Mouse (Mus musculus): ENCODE data around the gene Ptprg. TPM values are rescaled to one million over a fixed set of nuclear protein-coding genes. Genes with fewer than 3 reads are reported as not detected.

The Ptprg gene
- polyA plus RNA-seq, 1 experiment from 2014 or later: 50.1 TPM

DNA sequence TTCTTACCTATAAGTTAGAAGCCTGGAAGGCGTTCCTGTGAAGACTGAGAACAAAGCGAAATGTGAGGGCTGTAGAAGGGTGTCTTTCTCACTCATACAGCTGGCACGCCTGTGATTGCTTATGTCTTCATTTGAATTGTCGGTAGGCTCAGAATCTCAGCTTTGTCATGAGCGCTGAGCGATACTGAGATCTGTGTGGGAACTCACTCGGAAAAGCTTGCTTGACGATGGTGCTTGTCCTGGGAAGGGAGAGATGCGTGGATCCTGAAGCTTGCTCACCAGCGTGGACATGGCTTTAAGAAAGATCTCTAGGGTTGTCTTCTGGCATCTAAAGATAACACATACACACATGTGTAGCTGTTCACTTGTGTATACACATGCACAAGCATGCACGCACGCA lies 516.4 kb downstream of the Ptprg start:
- no peaks in the 10 kb centered on the region for H3K27me3 ChIP-seq (ENCODE audit: control insufficient read depth, insufficient read depth, low read length)
- 73% methylated on average over 12 of the region's 12 CpGs for WGBS
- no peaks in the 10 kb centered on the region for H3K36me3 ChIP-seq (ENCODE audit: control insufficient read depth, insufficient read depth, low read length)
- H3K4me3 ChIP-seq (replicated peaks; ENCODE audit: low read depth, low read length): no peak overlapping the region
- H3K9ac ChIP-seq (replicated peaks; ENCODE audit: low read length): no peak overlapping the region
- H3K9me3 ChIP-seq (ENCODE audit: control insufficient read depth, low read length): no peaks in the 10 kb centered on the region
- DNase-seq (no peak), ATAC-seq (ENCODE audit: low FRiP score, low TSS enrichment) (no peak)
- H3K4me2 ChIP-seq (ENCODE audit: low read length): no peak overlapping the region
- no peak overlapping the region for H3K27ac ChIP-seq (replicated peaks; ENCODE audit: low read depth, low read length)
- no peaks in the 10 kb centered on the region for H3K4me1 ChIP-seq (ENCODE audit: control insufficient read depth, insufficient read depth, low read length)

DNA sequence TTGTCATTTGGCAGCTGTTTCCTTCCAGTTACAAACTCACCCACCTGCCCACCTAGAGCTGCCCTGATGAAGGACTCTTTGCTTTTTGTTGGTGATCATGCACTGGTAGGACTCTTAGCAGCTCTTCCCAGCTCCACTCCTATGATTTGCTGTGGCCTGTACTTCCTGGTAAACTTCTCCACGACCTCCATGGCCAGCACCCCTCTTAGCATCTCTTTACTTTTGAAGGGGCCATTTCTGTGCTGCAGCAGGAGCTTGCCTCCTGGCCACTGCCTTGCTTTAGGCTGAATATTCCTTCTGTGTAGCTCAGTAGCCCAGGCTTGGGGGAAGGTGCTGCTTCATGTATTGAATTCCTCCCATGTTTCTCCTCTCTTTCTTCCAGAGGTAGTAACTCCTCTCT lies 517.0 kb downstream of the Ptprg start:
- Histone ChIP-seq H3K4me1 (ENCODE audit: control insufficient read depth, insufficient read depth, low read length) (no peaks in the 10 kb centered on the region), H3K9ac (replicated peaks; ENCODE audit: low read length) (no peak overlapping the region), H3K36me3 (ENCODE audit: control insufficient read depth, insufficient read depth, low read length) (no peaks in the 10 kb centered on the region), H3K4me2 (ENCODE audit: low read length) (no peak overlapping the region), H3K9me3 (ENCODE audit: control insufficient read depth, low read length) (no peaks in the 10 kb centered on the region), H3K27ac (replicated peaks; ENCODE audit: low read depth, low read length) (no peak overlapping the region), H3K27me3 (ENCODE audit: control insufficient read depth, insufficient read depth, low read length) (no peaks in the 10 kb centered on the region), H3K4me3 (replicated peaks; ENCODE audit: low read depth, low read length) (no peak overlapping the region)
- 78% methylated on average over 1 of the region's 1 CpGs for WGBS
- no peak for ATAC-seq (ENCODE audit: low FRiP score, low TSS enrichment)
- DNase-seq: no peak

DNA sequence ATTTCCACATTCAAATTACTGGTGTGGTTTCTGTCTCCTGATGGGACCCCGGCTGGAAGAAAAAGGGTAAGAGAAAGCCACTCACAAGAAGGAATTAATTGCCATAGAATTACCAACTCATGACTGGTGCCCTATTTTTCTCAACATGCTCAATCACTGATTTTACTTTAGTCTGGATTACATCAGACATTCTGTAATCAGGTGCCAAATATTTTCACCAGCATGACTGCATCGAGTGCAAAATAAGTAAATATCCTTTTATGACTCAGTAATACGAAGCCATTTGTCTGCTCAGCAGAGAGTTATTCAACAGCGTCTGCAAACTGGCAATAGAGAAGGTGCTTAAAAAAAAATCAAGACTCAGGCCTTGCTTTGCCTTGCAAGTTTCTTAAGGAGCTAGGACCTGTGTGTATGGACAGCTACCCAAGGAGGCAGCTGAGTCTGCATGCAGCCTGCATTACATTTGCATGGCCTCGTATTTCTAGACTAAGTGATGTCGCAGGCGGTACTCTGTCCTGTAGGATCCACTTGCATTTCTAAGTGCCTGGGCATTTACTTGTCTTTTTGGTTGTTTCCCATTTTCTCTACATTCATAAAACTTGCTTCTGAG lies 517.6 kb downstream of the Ptprg start:
- Histone ChIP-seq H3K9ac (replicated peaks; ENCODE audit: low read length) (no peak overlapping the region), H3K4me2 (ENCODE audit: low read length) (no peak overlapping the region), H3K4me1 (ENCODE audit: control insufficient read depth, insufficient read depth, low read length) (no peaks in the 10 kb centered on the region), H3K9me3 (ENCODE audit: control insufficient read depth, low read length) (no peaks in the 10 kb centered on the region), H3K36me3 (ENCODE audit: control insufficient read depth, insufficient read depth, low read length) (no peaks in the 10 kb centered on the region), H3K27ac (replicated peaks; ENCODE audit: low read depth, low read length) (no peak overlapping the region), H3K4me3 (replicated peaks; ENCODE audit: low read depth, low read length) (no peak overlapping the region), H3K27me3 (ENCODE audit: control insufficient read depth, insufficient read depth, low read length) (no peaks in the 10 kb centered on the region)
- no peak for ATAC-seq (ENCODE audit: low FRiP score, low TSS enrichment)
- no peak for DNase-seq
- WGBS: 83% methylated on average over 7 of the region's 7 CpGs

DNA sequence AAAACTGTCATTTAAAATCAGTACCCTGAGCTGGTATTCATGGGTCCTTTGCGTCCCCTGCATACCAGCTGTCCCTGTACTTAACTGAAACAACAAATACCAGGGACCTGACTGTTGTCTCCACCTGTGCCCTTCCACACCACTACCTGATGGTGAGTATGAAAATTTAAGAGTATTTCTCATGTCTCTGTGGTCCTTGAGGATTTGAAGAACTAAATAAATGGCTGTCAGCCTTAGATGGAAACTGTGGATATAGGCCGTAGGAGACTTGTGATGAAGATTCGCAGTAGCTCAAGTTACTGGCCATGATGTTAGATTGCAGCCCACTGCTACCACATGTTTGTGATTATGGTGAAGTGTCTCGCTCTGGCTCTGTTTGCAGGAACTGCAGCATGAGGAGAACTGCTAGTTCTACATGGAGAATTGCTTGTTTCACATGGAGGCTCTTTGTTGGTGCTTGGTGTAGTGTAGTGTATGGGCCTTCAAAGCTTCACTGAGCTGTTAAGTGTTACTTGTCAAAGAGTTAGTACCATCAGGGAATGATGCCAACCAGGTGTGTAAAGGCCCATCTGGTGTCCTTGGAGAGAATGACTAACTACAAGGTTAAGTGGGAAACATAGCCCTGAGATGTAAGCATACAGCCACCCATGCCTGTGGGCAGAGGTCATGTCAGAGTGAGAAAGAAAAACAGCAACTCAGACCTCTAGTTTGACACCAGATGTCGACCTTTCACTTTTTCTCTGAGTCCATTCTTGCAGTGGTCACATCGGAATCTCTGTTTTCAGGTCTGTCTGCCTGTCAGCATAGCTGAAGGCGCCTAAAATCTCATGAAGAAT lies 518.9 kb downstream of the Ptprg start:
- Histone ChIP-seq H3K9ac (replicated peaks; ENCODE audit: low read length) (no peak overlapping the region), H3K27me3 (ENCODE audit: control insufficient read depth, insufficient read depth, low read length) (no peaks in the 10 kb centered on the region), H3K27ac (replicated peaks; ENCODE audit: low read depth, low read length) (no peak overlapping the region), H3K4me3 (replicated peaks; ENCODE audit: low read depth, low read length) (no peak overlapping the region), H3K4me1 (ENCODE audit: control insufficient read depth, insufficient read depth, low read length) (no peaks in the 10 kb centered on the region), H3K9me3 (ENCODE audit: control insufficient read depth, low read length) (no peaks in the 10 kb centered on the region), H3K4me2 (ENCODE audit: low read length) (no peak overlapping the region), H3K36me3 (ENCODE audit: control insufficient read depth, insufficient read depth, low read length) (no peaks in the 10 kb centered on the region)
- WGBS: 90% methylated on average over 7 of the region's 7 CpGs
- no peak for DNase-seq
- no peak for ATAC-seq (ENCODE audit: low FRiP score, low TSS enrichment)

DNA sequence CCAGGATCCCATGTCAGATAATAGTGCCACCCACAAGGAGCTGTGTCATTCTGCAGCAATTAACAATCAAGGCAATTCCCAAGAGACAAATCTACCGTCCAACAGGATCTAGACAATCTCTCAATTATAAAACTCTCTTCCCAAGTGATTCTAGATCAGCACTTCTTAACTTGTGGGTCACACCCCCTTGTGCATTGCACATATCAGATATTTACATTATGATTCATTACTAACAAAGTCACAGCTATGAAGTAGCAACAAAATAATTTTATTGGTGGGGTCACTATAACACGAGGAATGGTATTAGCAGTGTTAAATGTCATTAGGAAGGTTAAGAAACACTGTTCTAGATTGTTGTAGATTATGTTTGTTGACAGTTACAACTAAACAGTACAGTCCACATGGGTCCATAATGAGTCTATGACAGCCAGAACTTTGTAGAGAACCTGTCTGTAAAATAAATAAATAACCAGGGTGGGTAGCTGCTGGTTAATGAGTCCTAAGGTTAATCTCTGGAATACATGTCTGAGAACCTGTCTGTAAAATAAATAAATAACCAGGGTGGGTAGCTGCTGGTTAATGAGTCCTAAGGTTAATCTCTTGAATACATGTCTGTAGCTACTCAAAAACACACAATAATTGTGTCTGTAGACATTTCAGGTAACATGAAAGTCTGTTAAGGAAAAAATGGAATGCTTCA lies 520.2 kb downstream of the Ptprg start:
- H3K4me3 ChIP-seq (replicated peaks; ENCODE audit: low read depth, low read length): no peak overlapping the region
- no peaks in the 10 kb centered on the region for H3K9me3 ChIP-seq (ENCODE audit: control insufficient read depth, low read length)
- no peak for ATAC-seq (ENCODE audit: low FRiP score, low TSS enrichment)
- no peak overlapping the region for H3K9ac ChIP-seq (replicated peaks; ENCODE audit: low read length)
- no peaks in the 10 kb centered on the region for H3K27me3 ChIP-seq (ENCODE audit: control insufficient read depth, insufficient read depth, low read length)
- no peaks in the 10 kb centered on the region for H3K36me3 ChIP-seq (ENCODE audit: control insufficient read depth, insufficient read depth, low read length)
- WGBS: 84% methylated on average over 2 of the region's 2 CpGs
- H3K27ac ChIP-seq (replicated peaks; ENCODE audit: low read depth, low read length): no peak overlapping the region
- no peak for DNase-seq
- no peak overlapping the region for H3K4me2 ChIP-seq (ENCODE audit: low read length)
- no peaks in the 10 kb centered on the region for H3K4me1 ChIP-seq (ENCODE audit: control insufficient read depth, insufficient read depth, low read length)

DNA sequence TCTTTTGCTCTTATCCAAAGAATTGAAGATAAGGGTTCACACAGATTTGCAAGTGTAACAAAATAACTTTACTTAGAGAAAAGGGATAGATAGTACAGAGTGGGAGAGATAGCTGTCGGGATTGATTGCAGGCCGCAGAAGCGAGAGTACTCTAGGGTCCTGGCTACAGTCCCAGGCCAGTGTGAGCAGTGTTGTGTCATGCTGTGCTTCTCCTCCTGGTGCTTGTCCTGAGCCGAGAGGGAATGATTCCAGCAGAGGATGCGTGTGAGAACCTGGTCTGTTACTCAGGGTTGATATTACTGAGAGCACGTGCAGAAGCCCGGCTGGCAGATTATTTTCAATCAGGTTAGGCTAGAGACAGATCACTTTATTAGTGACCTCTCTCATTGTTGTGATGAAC lies 523.9 kb downstream of the Ptprg start:
- DNase-seq: no peak
- Histone ChIP-seq H3K9me3 (ENCODE audit: control insufficient read depth, low read length) (no peaks in the 10 kb centered on the region), H3K27ac (replicated peaks; ENCODE audit: low read depth, low read length) (no peak overlapping the region), H3K4me2 (ENCODE audit: low read length) (no peak overlapping the region), H3K36me3 (ENCODE audit: control insufficient read depth, insufficient read depth, low read length) (no peaks in the 10 kb centered on the region), H3K27me3 (ENCODE audit: control insufficient read depth, insufficient read depth, low read length) (no peaks in the 10 kb centered on the region), H3K4me1 (ENCODE audit: control insufficient read depth, insufficient read depth, low read length) (no peaks in the 10 kb centered on the region), H3K4me3 (replicated peaks; ENCODE audit: low read depth, low read length) (no peak overlapping the region), H3K9ac (replicated peaks; ENCODE audit: low read length) (no peak overlapping the region)
- WGBS: 89% methylated on average over 7 of the region's 7 CpGs
- no peak for ATAC-seq (ENCODE audit: low FRiP score, low TSS enrichment)

DNA sequence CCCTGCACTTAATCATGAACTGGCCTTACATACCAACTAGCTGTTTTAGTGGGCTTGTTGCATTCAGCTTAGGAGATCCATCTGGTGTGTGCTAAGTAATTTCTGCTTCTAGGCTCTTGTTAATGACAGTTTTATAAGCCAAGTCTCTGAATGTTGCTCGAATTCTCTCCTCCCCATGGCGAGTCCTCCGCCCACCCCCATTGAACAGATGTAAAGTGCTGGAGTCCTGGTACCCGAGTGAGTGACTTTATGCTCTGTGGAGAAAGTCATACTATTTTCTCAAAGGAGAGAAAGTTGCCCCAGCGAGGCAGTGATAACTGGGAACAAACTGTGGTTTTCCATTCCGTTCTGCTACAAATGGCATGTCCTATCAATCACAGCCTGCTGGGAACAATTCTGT lies 525.9 kb downstream of the Ptprg start:
- WGBS: 71% methylated on average over 6 of the region's 6 CpGs
- H3K9ac ChIP-seq (replicated peaks; ENCODE audit: low read length): no peak overlapping the region
- no peak for DNase-seq
- no peaks in the 10 kb centered on the region for H3K9me3 ChIP-seq (ENCODE audit: control insufficient read depth, low read length)
- H3K27ac ChIP-seq (replicated peaks; ENCODE audit: low read depth, low read length): no peak overlapping the region
- peaks cover 5% of the 10 kb centered on the region; the same call in 1 of the 2 replicates for H3K4me1 ChIP-seq (ENCODE audit: control insufficient read depth, insufficient read depth, low read length)
- H3K36me3 ChIP-seq (ENCODE audit: control insufficient read depth, insufficient read depth, low read length): no peaks in the 10 kb centered on the region
- H3K4me3 ChIP-seq (replicated peaks; ENCODE audit: low read depth, low read length): no peak overlapping the region
- ATAC-seq (ENCODE audit: low FRiP score, low TSS enrichment): no peak
- no peak overlapping the region for H3K4me2 ChIP-seq (ENCODE audit: low read length)
- H3K27me3 ChIP-seq (ENCODE audit: control insufficient read depth, insufficient read depth, low read length): no peaks in the 10 kb centered on the region

DNA sequence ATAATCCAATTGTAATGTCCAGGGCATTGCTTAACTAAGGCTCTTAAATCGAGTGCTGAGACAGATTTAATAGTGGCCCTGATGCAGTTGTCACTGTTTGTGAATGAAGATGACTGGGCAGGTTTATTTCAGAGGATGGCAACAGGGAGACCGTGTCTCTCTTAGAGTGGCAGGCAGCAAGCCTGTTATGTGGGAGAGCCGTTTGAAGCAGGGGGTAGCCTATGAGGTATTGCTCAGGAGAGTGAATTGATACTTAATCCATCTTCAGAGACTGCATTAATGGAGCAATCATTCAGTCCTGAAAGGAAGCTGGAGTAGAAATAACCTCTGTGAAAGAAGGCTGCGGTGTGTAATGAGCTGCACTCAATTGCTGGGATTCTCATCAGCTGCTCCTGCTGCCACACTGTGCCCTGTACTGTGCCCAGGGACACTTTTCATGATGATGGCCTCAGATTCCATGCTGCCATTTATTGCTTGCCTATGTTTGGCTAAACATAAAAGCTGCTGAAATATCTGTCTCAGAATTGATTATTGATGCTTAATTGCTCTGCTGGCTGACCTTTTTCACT lies 526.6 kb downstream of the Ptprg start:
- DNase-seq (no peak), ATAC-seq (ENCODE audit: low FRiP score, low TSS enrichment) (no peak)
- no peaks in the 10 kb centered on the region for H3K36me3 ChIP-seq (ENCODE audit: control insufficient read depth, insufficient read depth, low read length)
- H3K4me2 ChIP-seq (ENCODE audit: low read length): no peak overlapping the region
- 25% methylated on average over 4 of the region's 4 CpGs for WGBS
- peaks cover 5% of the 10 kb centered on the region; the same call in 1 of the 2 replicates for H3K4me1 ChIP-seq (ENCODE audit: control insufficient read depth, insufficient read depth, low read length)
- no peaks in the 10 kb centered on the region for H3K27me3 ChIP-seq (ENCODE audit: control insufficient read depth, insufficient read depth, low read length)
- H3K4me3 ChIP-seq (replicated peaks; ENCODE audit: low read depth, low read length): no peak overlapping the region
- H3K9ac ChIP-seq (replicated peaks; ENCODE audit: low read length): no peak overlapping the region
- H3K9me3 ChIP-seq (ENCODE audit: control insufficient read depth, low read length): no peaks in the 10 kb centered on the region
- H3K27ac ChIP-seq (replicated peaks; ENCODE audit: low read depth, low read length): no peak overlapping the region

All from midbrain, embryonic 14.5 days (tissue).